Mouse (Mus musculus): ENCODE results near the gene 2510039O18Rik. TPM values are rescaled to one million over a fixed set of nuclear protein-coding genes. Genes with fewer than 3 reads are reported as not detected.

The 2510039O18Rik gene
- 14.9 and 17.4 TPM in 2 replicates for polyA plus RNA-seq (2014; fragmentation: Nextera tagmentation; extraction: Ambion mirVana)

DNA sequence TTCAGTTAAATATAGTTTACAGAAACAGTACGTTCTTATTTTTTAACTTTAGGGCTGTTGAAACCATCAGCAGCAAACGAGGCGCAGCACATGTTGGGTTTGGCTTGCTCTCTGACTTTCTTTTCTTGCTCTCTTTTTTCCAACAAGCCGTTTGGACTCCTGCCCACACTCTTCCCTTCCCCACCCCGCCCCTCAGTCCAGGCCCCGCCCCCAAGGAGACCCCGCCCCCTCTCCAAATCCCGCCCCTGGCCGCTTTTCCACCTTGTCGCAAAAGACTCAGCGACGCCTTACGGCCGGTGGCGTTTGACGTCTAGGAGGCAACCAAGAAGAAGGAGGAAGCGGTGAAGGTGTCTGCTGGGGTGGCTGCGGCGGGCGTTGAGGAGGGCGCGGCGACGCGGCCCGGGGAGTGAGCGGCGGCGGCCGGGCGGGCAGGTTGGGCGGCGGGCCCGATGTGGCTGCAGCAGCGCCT, at the start of gene 2510039O18Rik:
Gene 2510039O18Rik (plus strand): TSS at position 320 of the 469 bp plus-strand sequence.
- Histone ChIP-seq H3K9me3 (ENCODE audit: control insufficient read depth, low read length) (no peaks in the 10 kb centered on the region), H3K4me1 (ENCODE audit: control insufficient read depth, insufficient read depth, low read length) (peaks cover 16% of the 10 kb centered on the region), H3K36me3 (ENCODE audit: control insufficient read depth, insufficient read depth, low read length) (peaks cover 12% of the 10 kb centered on the region), H3K27ac (ENCODE audit: low read depth, low read length) (peak within 1 kb of the TSS; percentile 52), H3K4me2 (ENCODE audit: low read depth, low read length) (peak within 1 kb of the TSS; percentile 98), H3K4me3 (ENCODE audit: low read depth, low read length) (peak within 1 kb of the TSS; percentile 83), H3K27me3 (ENCODE audit: control insufficient read depth, insufficient read depth, low read length) (peaks cover 3% of the 10 kb centered on the region), H3K9ac (replicated peaks; ENCODE audit: low read depth, low read length) (peak within 1 kb of the TSS; percentile 86)
- ATAC-seq (ENCODE audit: low read depth), result peak; percentile 67
- WGBS, result 3% methylated on average over 20 of the region's 35 CpGs

DNA sequence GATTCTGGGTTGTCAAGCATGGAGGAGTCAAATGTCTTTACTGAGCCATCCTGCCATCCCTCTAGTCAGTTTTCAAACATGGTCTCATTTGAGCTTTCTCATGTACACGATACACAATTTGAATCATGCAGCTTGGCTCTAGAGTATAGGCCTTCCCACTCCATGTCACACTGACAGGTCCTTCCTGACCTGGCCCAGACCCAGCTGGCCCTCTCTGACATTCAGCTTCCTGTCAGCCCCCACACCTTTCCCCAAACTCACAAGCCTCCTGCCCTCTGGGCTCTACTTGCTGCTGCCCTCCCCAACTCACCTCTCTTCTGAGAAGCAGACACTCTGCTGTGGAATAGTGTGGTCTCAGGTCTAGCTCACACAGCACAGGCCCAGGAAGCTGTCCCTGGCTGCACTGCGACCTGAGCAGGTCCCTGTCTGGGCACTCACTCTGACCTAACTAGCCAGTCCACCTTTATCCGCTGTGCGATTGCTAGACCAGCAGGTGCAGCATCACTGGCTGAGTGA, 44.8 kb upstream of the 2510039O18Rik start:
- H3K4me2 ChIP-seq (ENCODE audit: low read depth, low read length), result no peak overlapping the region
- no peak overlapping the region for H3K4me3 ChIP-seq (ENCODE audit: low read depth, low read length)
- no peaks in the 10 kb centered on the region for H3K27me3 ChIP-seq (ENCODE audit: control insufficient read depth, insufficient read depth, low read length)
- no peaks in the 10 kb centered on the region for H3K4me1 ChIP-seq (ENCODE audit: control insufficient read depth, insufficient read depth, low read length)
- no peak for ATAC-seq (ENCODE audit: low read depth)
- H3K9ac ChIP-seq (replicated peaks; ENCODE audit: low read depth, low read length), result no peak overlapping the region
- peaks cover 57% of the 10 kb centered on the region for H3K36me3 ChIP-seq (ENCODE audit: control insufficient read depth, insufficient read depth, low read length)
- H3K27ac ChIP-seq (ENCODE audit: low read depth, low read length), result no peak overlapping the region
- no peaks in the 10 kb centered on the region for H3K9me3 ChIP-seq (ENCODE audit: control insufficient read depth, low read length)
- 94% methylated on average over 4 of the region's 4 CpGs for WGBS

DNA sequence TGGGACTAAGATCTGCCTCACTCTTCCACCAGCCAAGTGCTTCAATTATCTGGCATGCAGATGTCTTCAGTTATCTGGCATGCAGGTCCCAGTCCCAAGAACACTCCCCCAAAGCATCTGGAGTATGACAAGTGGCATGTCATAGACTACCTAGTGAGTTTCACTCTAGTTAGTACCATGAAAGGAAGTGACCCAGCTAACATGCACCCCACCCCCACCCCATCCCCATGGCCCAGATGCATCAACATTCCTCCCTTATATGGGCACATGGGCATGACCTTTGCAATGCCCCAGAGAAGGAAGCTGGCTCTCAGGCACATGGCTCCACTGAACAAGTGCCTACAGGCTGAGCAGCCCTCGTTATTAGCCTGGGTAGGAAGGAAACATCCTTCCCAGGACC, 44.3 kb upstream of the 2510039O18Rik start:
- no peak for ATAC-seq (ENCODE audit: low read depth)
- WGBS, result 67% methylated on average over 1 of the region's 1 CpGs
- H3K4me2 ChIP-seq (ENCODE audit: low read depth, low read length), result no peak overlapping the region
- no peaks in the 10 kb centered on the region for H3K9me3 ChIP-seq (ENCODE audit: control insufficient read depth, low read length)
- no peak overlapping the region for H3K9ac ChIP-seq (replicated peaks; ENCODE audit: low read depth, low read length)
- no peaks in the 10 kb centered on the region for H3K27me3 ChIP-seq (ENCODE audit: control insufficient read depth, insufficient read depth, low read length)
- no peaks in the 10 kb centered on the region for H3K4me1 ChIP-seq (ENCODE audit: control insufficient read depth, insufficient read depth, low read length)
- no peak overlapping the region for H3K27ac ChIP-seq (ENCODE audit: low read depth, low read length)
- H3K36me3 ChIP-seq (ENCODE audit: control insufficient read depth, insufficient read depth, low read length), result peaks cover 54% of the 10 kb centered on the region
- H3K4me3 ChIP-seq (ENCODE audit: low read depth, low read length), result no peak overlapping the region

DNA sequence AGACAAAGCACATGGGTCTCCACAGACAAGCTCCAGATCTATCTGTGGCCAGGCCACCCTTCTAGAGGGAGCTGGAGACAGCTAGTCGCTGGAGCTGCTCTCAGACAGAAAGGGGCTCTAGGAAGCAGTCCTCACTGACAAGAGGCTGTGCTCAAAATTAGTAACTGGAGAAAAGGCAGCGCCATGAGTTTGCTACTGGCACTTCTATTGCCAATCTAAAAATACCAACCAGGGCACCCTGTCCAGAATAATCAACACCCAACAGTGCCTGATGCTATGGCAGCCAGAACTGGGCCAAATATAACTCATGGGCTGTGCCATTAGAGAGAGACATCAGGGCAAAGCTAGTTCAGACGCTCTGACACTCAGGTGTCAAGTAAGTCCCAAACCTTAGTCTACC, 43.3 kb upstream of the 2510039O18Rik start:
- WGBS, result 92% methylated on average over 3 of the region's 3 CpGs
- Histone ChIP-seq H3K9me3 (ENCODE audit: control insufficient read depth, low read length) (no peaks in the 10 kb centered on the region), H3K4me3 (ENCODE audit: low read depth, low read length) (no peak overlapping the region), H3K9ac (replicated peaks; ENCODE audit: low read depth, low read length) (no peak overlapping the region), H3K4me1 (ENCODE audit: control insufficient read depth, insufficient read depth, low read length) (no peaks in the 10 kb centered on the region), H3K27ac (ENCODE audit: low read depth, low read length) (no peak overlapping the region), H3K36me3 (ENCODE audit: control insufficient read depth, insufficient read depth, low read length) (peaks cover 54% of the 10 kb centered on the region), H3K4me2 (ENCODE audit: low read depth, low read length) (no peak overlapping the region), H3K27me3 (ENCODE audit: control insufficient read depth, insufficient read depth, low read length) (no peaks in the 10 kb centered on the region)
- no peak for ATAC-seq (ENCODE audit: low read depth)

DNA sequence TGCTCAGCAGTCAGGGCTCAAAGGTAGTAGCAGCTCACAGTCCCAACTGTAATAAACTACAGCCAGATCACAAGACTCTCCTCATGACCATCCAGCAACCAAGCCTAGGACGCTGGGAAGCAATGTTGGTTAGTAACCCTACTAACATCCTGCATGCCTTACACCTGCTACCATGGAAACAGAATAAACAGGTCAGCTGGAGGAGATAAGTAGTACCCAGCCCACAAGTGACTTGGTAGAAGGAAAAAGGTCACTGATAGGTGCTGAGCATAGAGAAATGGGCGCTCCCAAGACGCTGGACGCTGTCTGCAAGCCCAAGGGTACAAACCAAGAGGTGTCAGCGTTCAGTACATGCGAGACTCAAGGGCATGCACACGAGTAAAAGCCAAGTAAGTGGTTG, 40.2 kb upstream of the 2510039O18Rik start:
- peaks cover 43% of the 10 kb centered on the region for H3K36me3 ChIP-seq (ENCODE audit: control insufficient read depth, insufficient read depth, low read length)
- H3K27me3 ChIP-seq (ENCODE audit: control insufficient read depth, insufficient read depth, low read length), result no peaks in the 10 kb centered on the region
- H3K4me1 ChIP-seq (ENCODE audit: control insufficient read depth, insufficient read depth, low read length), result peaks cover 9% of the 10 kb centered on the region; the same call in 1 of the 2 replicates
- no peak overlapping the region for H3K27ac ChIP-seq (ENCODE audit: low read depth, low read length)
- H3K4me3 ChIP-seq (ENCODE audit: low read depth, low read length), result no peak overlapping the region
- 89% methylated on average over 7 of the region's 7 CpGs for WGBS
- no peak for ATAC-seq (ENCODE audit: low read depth)
- H3K9me3 ChIP-seq (ENCODE audit: control insufficient read depth, low read length), result no peaks in the 10 kb centered on the region
- no peak overlapping the region for H3K4me2 ChIP-seq (ENCODE audit: low read depth, low read length)
- H3K9ac ChIP-seq (replicated peaks; ENCODE audit: low read depth, low read length), result no peak overlapping the region

DNA sequence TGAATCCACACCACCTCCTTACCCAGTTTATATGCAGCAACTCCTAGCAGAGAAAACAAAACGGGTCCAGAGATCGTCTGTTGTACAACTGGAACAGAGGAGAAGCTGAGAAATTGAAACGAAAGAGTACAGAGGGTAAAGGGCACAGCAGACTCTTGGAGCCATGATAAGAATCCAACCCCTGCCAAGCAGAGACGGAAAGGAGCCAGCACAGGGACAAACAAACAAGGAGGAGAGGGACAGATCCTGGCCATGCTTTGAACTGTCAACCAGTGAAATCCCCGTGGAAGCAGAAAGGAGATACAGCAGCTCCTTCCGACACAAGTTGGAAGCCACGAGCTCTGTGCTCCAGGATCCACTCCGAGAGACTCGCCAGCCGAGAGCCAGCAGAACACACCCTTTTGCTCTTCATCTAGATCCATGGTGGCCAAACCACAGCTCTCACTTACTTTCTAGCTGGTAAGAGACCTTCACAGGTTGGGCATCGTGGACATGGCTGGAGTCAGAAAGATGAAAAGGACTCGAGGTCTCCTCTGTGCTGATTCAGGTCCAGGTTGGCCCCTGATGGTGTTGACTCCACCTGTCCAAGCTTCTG, 37.7 kb upstream of the 2510039O18Rik start:
- no peak for ATAC-seq (ENCODE audit: low read depth)
- H3K4me3 ChIP-seq (ENCODE audit: low read depth, low read length), result no peak overlapping the region
- H3K27me3 ChIP-seq (ENCODE audit: control insufficient read depth, insufficient read depth, low read length), result no peaks in the 10 kb centered on the region
- H3K4me2 ChIP-seq (ENCODE audit: low read depth, low read length), result no peak overlapping the region
- H3K9ac ChIP-seq (replicated peaks; ENCODE audit: low read depth, low read length), result no peak overlapping the region
- H3K36me3 ChIP-seq (ENCODE audit: control insufficient read depth, insufficient read depth, low read length), result peaks cover 22% of the 10 kb centered on the region
- H3K27ac ChIP-seq (ENCODE audit: low read depth, low read length), result no peak overlapping the region
- 93% methylated on average over 12 of the region's 12 CpGs for WGBS
- peaks cover 9% of the 10 kb centered on the region; the same call in 1 of the 2 replicates for H3K4me1 ChIP-seq (ENCODE audit: control insufficient read depth, insufficient read depth, low read length)
- H3K9me3 ChIP-seq (ENCODE audit: control insufficient read depth, low read length), result no peaks in the 10 kb centered on the region

DNA sequence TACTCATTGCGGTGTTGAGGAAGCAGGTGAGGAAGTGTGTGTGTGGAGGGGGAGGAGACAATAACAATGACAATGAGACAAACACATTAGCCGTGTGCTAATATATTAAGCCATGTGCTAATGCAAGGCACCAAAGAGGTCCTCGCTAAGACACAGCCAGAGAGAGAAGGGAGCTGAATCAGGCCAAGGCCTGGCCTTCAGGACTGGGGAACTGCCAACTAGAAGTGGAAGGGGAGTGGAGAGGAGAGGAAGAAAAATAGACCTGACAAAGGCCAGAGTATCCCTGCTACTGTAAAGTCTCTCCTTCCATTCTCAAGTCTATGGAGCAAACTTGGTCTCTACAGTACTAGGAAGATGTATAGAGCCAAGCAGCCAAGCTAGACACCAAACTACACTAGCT, 37.1 kb upstream of the 2510039O18Rik start:
- Histone ChIP-seq H3K4me2 (ENCODE audit: low read depth, low read length) (peak overlapping the region; percentile 61), H3K27ac (ENCODE audit: low read depth, low read length) (no peak overlapping the region), H3K9me3 (ENCODE audit: control insufficient read depth, low read length) (no peaks in the 10 kb centered on the region), H3K4me1 (ENCODE audit: control insufficient read depth, insufficient read depth, low read length) (peaks cover 9% of the 10 kb centered on the region; the same call in 1 of the 2 replicates), H3K4me3 (ENCODE audit: low read depth, low read length) (peak overlapping the region; percentile 88), H3K27me3 (ENCODE audit: control insufficient read depth, insufficient read depth, low read length) (no peaks in the 10 kb centered on the region), H3K9ac (replicated peaks; ENCODE audit: low read depth, low read length) (peak overlapping the region; percentile 82; the same call in 1 of the 2 replicates), H3K36me3 (ENCODE audit: control insufficient read depth, insufficient read depth, low read length) (peaks cover 16% of the 10 kb centered on the region)
- ATAC-seq (ENCODE audit: low read depth), result no peak
- whole genome bisulfite sequencing, result 82% methylated on average over 3 of the region's 3 CpGs

DNA sequence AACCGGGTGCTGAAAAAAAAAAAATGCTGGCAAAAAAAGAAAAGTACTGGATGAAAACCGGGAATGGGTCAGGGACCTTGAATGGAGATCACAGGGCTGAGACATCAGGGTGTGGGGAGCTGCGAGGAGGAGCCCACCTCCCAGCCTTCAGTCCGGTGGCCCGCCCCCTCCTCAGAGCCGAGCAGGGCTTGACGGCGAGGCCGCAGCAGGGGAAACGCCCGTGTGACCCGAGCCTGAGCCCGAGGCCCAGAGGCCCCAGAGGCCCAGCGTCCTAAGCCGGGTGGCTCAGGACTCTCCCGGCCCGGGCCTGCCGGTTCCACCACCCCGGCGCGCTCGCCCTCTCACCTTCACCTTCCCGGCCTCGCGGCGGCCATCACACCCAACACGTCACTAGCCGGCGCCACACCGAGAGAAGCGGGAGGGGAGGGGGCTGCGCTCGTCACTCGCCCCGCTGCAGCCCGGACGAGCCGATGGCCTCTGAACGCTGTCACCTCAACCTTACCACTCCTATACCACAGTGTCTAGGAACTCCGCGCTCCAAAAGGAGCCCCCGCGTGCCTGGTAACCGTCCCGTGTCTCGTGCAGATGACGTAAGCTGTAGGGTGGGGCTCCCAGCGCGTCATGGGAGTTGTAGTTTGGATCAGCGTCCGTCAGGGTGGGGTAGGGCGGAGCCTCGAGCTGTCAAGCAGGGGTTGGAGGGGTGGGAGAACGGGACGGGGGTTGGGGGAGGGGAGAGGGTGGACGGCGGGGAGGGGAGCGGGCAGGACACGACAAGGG, 36.2 kb upstream of the 2510039O18Rik start, which contains the start of gene Mfn2:
Gene Mfn2 (minus strand): TSS at position 392 of the 777 bp plus-strand sequence.
- Histone ChIP-seq H3K27me3 (ENCODE audit: control insufficient read depth, insufficient read depth, low read length) (no peaks in the 10 kb centered on the region), H3K9me3 (ENCODE audit: control insufficient read depth, low read length) (no peaks in the 10 kb centered on the region), H3K4me3 (ENCODE audit: low read depth, low read length) (peak within 1 kb of the TSS; percentile 88), H3K4me1 (ENCODE audit: control insufficient read depth, insufficient read depth, low read length) (peaks cover 9% of the 10 kb centered on the region; the same call in 1 of the 2 replicates), H3K36me3 (ENCODE audit: control insufficient read depth, insufficient read depth, low read length) (peaks cover 10% of the 10 kb centered on the region), H3K9ac (replicated peaks; ENCODE audit: low read depth, low read length) (peak within 1 kb of the TSS; percentile 82), H3K4me2 (ENCODE audit: low read depth, low read length) (peak within 1 kb of the TSS; percentile 62), H3K27ac (ENCODE audit: low read depth, low read length) (peak within 1 kb of the TSS; percentile 82)
- under 1% methylated on average over 58 of the region's 59 CpGs for WGBS
- ATAC-seq (ENCODE audit: low read depth), result peak; percentile 91
